Mouse (Mus musculus) brain, adult 2 months (tissue): ENCODE measurements around the gene Nhp2.
A peak's percentile ranks its signal among the peaks of the same experiment; 100 is the strongest.
"Not testable (repeated sequence)": the region's sequence is repeated elsewhere in the genome, so short reads cannot be mapped to it uniquely, and the experiment has no call there.

Experiments used
- DNase-seq: peaks from one replicate; pipeline ENCODE4 v3.0.0; 2011; ENCODE audit warnings: low read depth, low spot score

The Nhp2 gene

GRCm38 (mm10) chr11:51658291-51658690 lies 38.8 kb downstream of the Nhp2 start:
- no peak for DNase-seq

GRCm38 (mm10) chr11:51658705-51659104 lies 39.2 kb downstream of the Nhp2 start:
- peak; percentile 70 for DNase-seq

GRCm38 (mm10) chr11:51661867-51662365 lies 42.4 kb downstream of the Nhp2 start:
- peak; percentile 24 for DNase-seq

- DNase-seq: no peak
These were observed 43.1 kb downstream of the Nhp2 start for GRCm38 (mm10) chr11:51662632-51663031.

GRCm38 (mm10) chr11:51664747-51665146 lies 45.2 kb downstream of the Nhp2 start:
- DNase-seq: not testable (repeated sequence)

GRCm38 (mm10) chr11:51670846-51671245 lies 51.3 kb downstream of the Nhp2 start:
- DNase-seq: no peak

- no peak for DNase-seq
These were observed 51.8 kb downstream of the Nhp2 start for GRCm38 (mm10) chr11:51671376-51671775.

- no peak for DNase-seq
These were observed 53.8 kb downstream of the Nhp2 start for GRCm38 (mm10) chr11:51673291-51673690.
